In the genomic region with DNA sequence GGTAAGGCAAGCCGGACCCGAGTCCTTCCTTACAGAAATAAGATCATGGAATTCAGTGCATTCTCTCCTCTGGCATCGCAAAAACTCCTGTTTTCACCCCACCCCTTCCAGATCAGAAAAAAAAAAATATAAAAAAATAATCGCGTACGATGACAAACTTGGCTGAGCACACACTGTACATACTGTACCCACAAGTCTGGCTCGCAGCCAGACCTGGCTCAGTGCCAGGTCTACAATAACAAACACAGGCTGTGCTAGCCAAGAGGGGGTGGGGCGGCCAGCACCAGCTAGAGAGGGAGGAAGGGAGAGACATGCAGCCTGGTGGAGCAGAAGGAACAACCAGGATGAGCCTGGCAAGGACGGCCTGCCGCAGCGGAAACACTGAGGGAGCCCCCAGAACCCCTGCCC, we compare ENCODE assay signal across 8 mouse cellular contexts.
A peak's percentile ranks its signal among the peaks of the same experiment; 100 is the strongest.
DNase-seq lines count a peak whose midpoint lies in the region; ATAC-seq lines count a peak whose summit lies in the region.

No protein-coding gene starts in this region.

- peaks cover 8% of the 10 kb centered on the region; the same call in 1 of the 2 replicates for H3K27me3 ChIP-seq in forebrain, embryonic 13.5 days
- no peaks in the 10 kb centered on the region for H3K27me3 ChIP-seq in heart, embryonic 16.5 days (ENCODE audit: control insufficient read depth, insufficient read depth, low read length)
- peaks cover 15% of the 10 kb centered on the region; the same call in 1 of the 2 replicates for H3K27me3 ChIP-seq in liver, embryonic 12.5 days (replicated peaks)
- H3K27me3 ChIP-seq in stomach, embryonic 15.5 days (replicated peaks): 0 out of 2 replicates have a peak, but pooled peaks cover 4% of the 10 kb centered on the region

- no peaks in the 10 kb centered on the region for H3K36me3 ChIP-seq in forebrain, embryonic 13.5 days (ENCODE audit: poor library complexity, severe bottlenecking)
- H3K36me3 ChIP-seq in heart, embryonic 16.5 days (ENCODE audit: control insufficient read depth, insufficient read depth): no peaks in the 10 kb centered on the region
- H3K36me3 ChIP-seq in liver, embryonic 12.5 days: no peaks in the 10 kb centered on the region
- H3K36me3 ChIP-seq in stomach, embryonic 15.5 days: no peaks in the 10 kb centered on the region

- H3K9me3 ChIP-seq in forebrain, embryonic 13.5 days (replicated peaks): no peaks in the 10 kb centered on the region
- no peaks in the 10 kb centered on the region for H3K9me3 ChIP-seq in heart, embryonic 16.5 days (replicated peaks; ENCODE audit: control insufficient read depth, low read length)
- H3K9me3 ChIP-seq in liver, embryonic 12.5 days (replicated peaks): no peaks in the 10 kb centered on the region
- H3K9me3 ChIP-seq in stomach, embryonic 15.5 days: no peaks in the 10 kb centered on the region

- H3K4me3 ChIP-seq in brown adipose tissue, adult 24 weeks (ENCODE audit: insufficient read depth, low read depth, low read length): no peak overlapping the region
- no peak overlapping the region for H3K4me3 ChIP-seq in forebrain, embryonic 13.5 days
- H3K4me3 ChIP-seq in heart, embryonic 16.5 days (ENCODE audit: low read length): no peak overlapping the region; the same call in 1 of the 2 replicates
- no peak overlapping the region for H3K4me3 ChIP-seq in liver, embryonic 12.5 days
- no peak overlapping the region for H3K4me3 ChIP-seq in stomach, embryonic 15.5 days (replicated peaks)

- peak overlapping the region; percentile 97 for H3K27ac ChIP-seq in brown adipose tissue, adult 24 weeks (replicated peaks; ENCODE audit: low read depth, low read length)
- peak overlapping the region; percentile 78 for H3K27ac ChIP-seq in forebrain, embryonic 13.5 days
- peak overlapping the region; percentile 88 for H3K27ac ChIP-seq in heart, embryonic 16.5 days (ENCODE audit: low read length)
- H3K27ac ChIP-seq in liver, embryonic 12.5 days: no peak overlapping the region
- peak overlapping the region; percentile 83 for H3K27ac ChIP-seq in stomach, embryonic 15.5 days

- peak; percentile 97 for ATAC-seq in forebrain, embryonic 13.5 days
- peak; percentile 93 for ATAC-seq in heart, embryonic 16.5 days (replicated peaks; ENCODE audit: extremely low read depth, insufficient read depth, low FRiP score)
- 0 out of 2 replicates have a peak, but pooled peaks have one; percentile 56 for ATAC-seq in liver, embryonic 12.5 days
- peak; percentile 90 for ATAC-seq in stomach, embryonic 15.5 days (ENCODE audit: insufficient read depth, low FRiP score, low read depth)

- peak overlapping the region; percentile 47 for H3K4me2 ChIP-seq in forebrain, embryonic 13.5 days
- H3K4me2 ChIP-seq in heart, embryonic 16.5 days (ENCODE audit: low read depth, low read length): peak overlapping the region; percentile 48
- H3K4me2 ChIP-seq in liver, embryonic 12.5 days: no peak overlapping the region
- peak overlapping the region; percentile 37 for H3K4me2 ChIP-seq in stomach, embryonic 15.5 days

- DNase-seq in A20 (ENCODE audit: low read depth, low spot score): peak; percentile 11
- DNase-seq in kidney, postnatal 25 days: peak; percentile 98 to 99
- DNase-seq in neural tube, embryonic 10.5 days (ENCODE audit: extremely low spot score, low spot score): peak; percentile 51

- H3K4me1 ChIP-seq in brown adipose tissue, adult 24 weeks (ENCODE audit: control insufficient read depth, insufficient read depth, insufficient read length, low read length): peaks cover 55% of the 10 kb centered on the region
- H3K4me1 ChIP-seq in forebrain, embryonic 13.5 days: peaks cover 68% of the 10 kb centered on the region
- H3K4me1 ChIP-seq in heart, embryonic 16.5 days (ENCODE audit: control insufficient read depth, insufficient read depth, low read length): peaks cover 43% of the 10 kb centered on the region
- H3K4me1 ChIP-seq in liver, embryonic 12.5 days: peaks cover 14% of the 10 kb centered on the region
- H3K4me1 ChIP-seq in stomach, embryonic 15.5 days: peaks cover 38% of the 10 kb centered on the region

- WGBS in forebrain, embryonic 13.5 days: 12% methylated on average over 11 of the region's 11 CpGs
- 10% methylated on average over 11 of the region's 11 CpGs for WGBS in heart, embryonic 16.5 days
- WGBS in liver, embryonic 12.5 days (ENCODE audit: insufficient replicate concordance): 69% methylated on average over 11 of the region's 11 CpGs
- 9% methylated on average over 11 of the region's 11 CpGs for WGBS in stomach, embryonic 15.5 days

- no peak overlapping the region for H3K9ac ChIP-seq in forebrain, embryonic 13.5 days
- peak overlapping the region; percentile 64 for H3K9ac ChIP-seq in heart, embryonic 16.5 days (ENCODE audit: low read length)
- H3K9ac ChIP-seq in liver, embryonic 12.5 days: no peak overlapping the region
- no peak overlapping the region for H3K9ac ChIP-seq in stomach, embryonic 15.5 days

Comparison
In these comparisons a context has a peak if more than half of its experiments do, and no peak if none do; other contexts are left out.
1. DNase-seq: peak in every context shown above with its lines; median percentile 98 in kidney, postnatal 25 days; 51 in neural tube, embryonic 10.5 days; 11 in A20.